Mouse (Mus musculus): ENCODE measurements around the gene Rapgef1. TPM values are rescaled to one million over a fixed set of nuclear protein-coding genes. Genes with fewer than 3 reads are reported as not detected.

The Rapgef1 gene
- polyA plus RNA-seq, 1 experiment from 2014 or later: 13.6 TPM

- no peak overlapping the region for H3K4me2 ChIP-seq (replicated peaks; ENCODE audit: low read depth, low read length)
- no peaks in the 10 kb centered on the region for H3K36me3 ChIP-seq (ENCODE audit: insufficient read depth, low read length)
- 35% methylated on average over 5 of the region's 5 CpGs for WGBS
- ATAC-seq (ENCODE audit: low FRiP score, low TSS enrichment): no peak
- no peaks in the 10 kb centered on the region for H3K9me3 ChIP-seq (ENCODE audit: low read length)
- no peak overlapping the region for H3K4me3 ChIP-seq (ENCODE audit: low read length)
- H3K27ac ChIP-seq (ENCODE audit: low read length): peak overlapping the region; percentile 46; the same call in 1 of the 2 replicates
- peaks cover 18% of the 10 kb centered on the region for H3K4me1 ChIP-seq (ENCODE audit: insufficient read depth, low read length)
- H3K27me3 ChIP-seq (ENCODE audit: insufficient read depth, low read length): no peaks in the 10 kb centered on the region
- H3K9ac ChIP-seq (replicated peaks; ENCODE audit: low read length): no peak overlapping the region
Observed at GRCm38 (mm10) chr2:29639953-29640743, 20.6 kb downstream of the Rapgef1 start.

- ATAC-seq (ENCODE audit: low FRiP score, low TSS enrichment): no peak
- Histone ChIP-seq H3K4me1 (ENCODE audit: insufficient read depth, low read length) (peaks cover 18% of the 10 kb centered on the region), H3K9me3 (ENCODE audit: low read length) (no peaks in the 10 kb centered on the region), H3K4me2 (replicated peaks; ENCODE audit: low read depth, low read length) (no peak overlapping the region), H3K4me3 (ENCODE audit: low read length) (no peak overlapping the region), H3K36me3 (ENCODE audit: insufficient read depth, low read length) (no peaks in the 10 kb centered on the region), H3K27me3 (ENCODE audit: insufficient read depth, low read length) (no peaks in the 10 kb centered on the region), H3K9ac (replicated peaks; ENCODE audit: low read length) (no peak overlapping the region), H3K27ac (ENCODE audit: low read length) (no peak overlapping the region)
- WGBS: 85% methylated on average over 3 of the region's 3 CpGs
Observed at GRCm38 (mm10) chr2:29641707-29642106, 22.2 kb downstream of the Rapgef1 start.

- peak; percentile 67 for ATAC-seq (ENCODE audit: low FRiP score, low TSS enrichment)
- Histone ChIP-seq H3K27me3 (ENCODE audit: insufficient read depth, low read length) (no peaks in the 10 kb centered on the region), H3K9ac (replicated peaks; ENCODE audit: low read length) (no peak overlapping the region; the same call in 1 of the 2 replicates), H3K9me3 (ENCODE audit: low read length) (no peaks in the 10 kb centered on the region), H3K36me3 (ENCODE audit: insufficient read depth, low read length) (no peaks in the 10 kb centered on the region), H3K4me2 (replicated peaks; ENCODE audit: low read depth, low read length) (peak overlapping the region; percentile 7; the same call in 1 of the 2 replicates), H3K27ac (ENCODE audit: low read length) (peak overlapping the region; percentile 22), H3K4me1 (ENCODE audit: insufficient read depth, low read length) (peaks cover 18% of the 10 kb centered on the region), H3K4me3 (ENCODE audit: low read length) (0 out of 2 replicates have a peak overlapping the region, but pooled peaks have one; percentile 17)
- 66% methylated on average over 4 of the region's 4 CpGs for WGBS
Observed at GRCm38 (mm10) chr2:29643418-29643817, 23.9 kb downstream of the Rapgef1 start.

- no peaks in the 10 kb centered on the region for H3K9me3 ChIP-seq (ENCODE audit: low read length)
- no peaks in the 10 kb centered on the region for H3K36me3 ChIP-seq (ENCODE audit: insufficient read depth, low read length)
- no peak overlapping the region for H3K9ac ChIP-seq (replicated peaks; ENCODE audit: low read length)
- no peak for ATAC-seq (ENCODE audit: low FRiP score, low TSS enrichment)
- no peak overlapping the region for H3K4me3 ChIP-seq (ENCODE audit: low read length)
- 0 out of 2 replicates have a peak overlapping the region, but pooled peaks have one; percentile 8 for H3K4me2 ChIP-seq (replicated peaks; ENCODE audit: low read depth, low read length)
- H3K27me3 ChIP-seq (ENCODE audit: insufficient read depth, low read length): no peaks in the 10 kb centered on the region
- H3K4me1 ChIP-seq (ENCODE audit: insufficient read depth, low read length): peaks cover 16% of the 10 kb centered on the region; the same call in 1 of the 2 replicates
- no peak overlapping the region for H3K27ac ChIP-seq (ENCODE audit: low read length)
- WGBS: 74% methylated on average over 4 of the region's 4 CpGs
Observed at GRCm38 (mm10) chr2:29645071-29645628, 25.6 kb downstream of the Rapgef1 start.

- H3K36me3 ChIP-seq (ENCODE audit: insufficient read depth, low read length): no peaks in the 10 kb centered on the region
- no peak overlapping the region for H3K4me2 ChIP-seq (replicated peaks; ENCODE audit: low read depth, low read length)
- ATAC-seq (ENCODE audit: low FRiP score, low TSS enrichment): 0 out of 2 replicates have a peak, but pooled peaks have one; percentile 15
- no peak overlapping the region for H3K9ac ChIP-seq (replicated peaks; ENCODE audit: low read length)
- no peak overlapping the region for H3K4me3 ChIP-seq (ENCODE audit: low read length)
- H3K27me3 ChIP-seq (ENCODE audit: insufficient read depth, low read length): no peaks in the 10 kb centered on the region
- no peak overlapping the region for H3K27ac ChIP-seq (ENCODE audit: low read length)
- 63% methylated on average over 3 of the region's 3 CpGs for WGBS
- peaks cover 16% of the 10 kb centered on the region; the same call in 1 of the 2 replicates for H3K4me1 ChIP-seq (ENCODE audit: insufficient read depth, low read length)
- no peaks in the 10 kb centered on the region for H3K9me3 ChIP-seq (ENCODE audit: low read length)
Observed at GRCm38 (mm10) chr2:29646613-29647012, 27.1 kb downstream of the Rapgef1 start.

GRCm38 (mm10) chr2:29647162-29647561, 27.6 kb downstream of the Rapgef1 start:
- H3K4me2 ChIP-seq (replicated peaks; ENCODE audit: low read depth, low read length): no peak overlapping the region
- no peaks in the 10 kb centered on the region for H3K9me3 ChIP-seq (ENCODE audit: low read length)
- ATAC-seq (ENCODE audit: low FRiP score, low TSS enrichment): no peak
- WGBS: 87% methylated on average over 4 of the region's 4 CpGs
- peaks cover 16% of the 10 kb centered on the region; the same call in 1 of the 2 replicates for H3K4me1 ChIP-seq (ENCODE audit: insufficient read depth, low read length)
- H3K9ac ChIP-seq (replicated peaks; ENCODE audit: low read length): no peak overlapping the region
- no peak overlapping the region for H3K4me3 ChIP-seq (ENCODE audit: low read length)
- no peaks in the 10 kb centered on the region for H3K27me3 ChIP-seq (ENCODE audit: insufficient read depth, low read length)
- H3K36me3 ChIP-seq (ENCODE audit: insufficient read depth, low read length): no peaks in the 10 kb centered on the region
- no peak overlapping the region for H3K27ac ChIP-seq (ENCODE audit: low read length)

- Histone ChIP-seq H3K4me2 (replicated peaks; ENCODE audit: low read depth, low read length) (no peak overlapping the region), H3K9me3 (ENCODE audit: low read length) (no peaks in the 10 kb centered on the region), H3K27me3 (ENCODE audit: insufficient read depth, low read length) (no peaks in the 10 kb centered on the region), H3K27ac (ENCODE audit: low read length) (no peak overlapping the region), H3K4me1 (ENCODE audit: insufficient read depth, low read length) (peaks cover 10% of the 10 kb centered on the region; the same call in 1 of the 2 replicates), H3K4me3 (ENCODE audit: low read length) (no peak overlapping the region), H3K9ac (replicated peaks; ENCODE audit: low read length) (no peak overlapping the region), H3K36me3 (ENCODE audit: insufficient read depth, low read length) (no peaks in the 10 kb centered on the region)
- WGBS: 74% methylated on average over 7 of the region's 7 CpGs
- ATAC-seq (ENCODE audit: low FRiP score, low TSS enrichment): no peak
Observed at GRCm38 (mm10) chr2:29647808-29648207, 28.3 kb downstream of the Rapgef1 start.

- no peak overlapping the region for H3K9ac ChIP-seq (replicated peaks; ENCODE audit: low read length)
- 68% methylated on average over 6 of the region's 6 CpGs for WGBS
- H3K4me1 ChIP-seq (ENCODE audit: insufficient read depth, low read length): peaks cover 3% of the 10 kb centered on the region; the same call in 1 of the 2 replicates
- H3K4me3 ChIP-seq (ENCODE audit: low read length): no peak overlapping the region
- peak overlapping the region; percentile 77 for H3K27ac ChIP-seq (ENCODE audit: low read length)
- no peak overlapping the region for H3K4me2 ChIP-seq (replicated peaks; ENCODE audit: low read depth, low read length)
- no peaks in the 10 kb centered on the region for H3K36me3 ChIP-seq (ENCODE audit: insufficient read depth, low read length)
- H3K27me3 ChIP-seq (ENCODE audit: insufficient read depth, low read length): no peaks in the 10 kb centered on the region
- ATAC-seq (ENCODE audit: low FRiP score, low TSS enrichment): no peak
- H3K9me3 ChIP-seq (ENCODE audit: low read length): no peaks in the 10 kb centered on the region
Observed at GRCm38 (mm10) chr2:29648956-29649794, 29.7 kb downstream of the Rapgef1 start.

- Histone ChIP-seq H3K36me3 (ENCODE audit: insufficient read depth, low read length) (no peaks in the 10 kb centered on the region), H3K9ac (replicated peaks; ENCODE audit: low read length) (no peak overlapping the region), H3K27me3 (ENCODE audit: insufficient read depth, low read length) (no peaks in the 10 kb centered on the region), H3K27ac (ENCODE audit: low read length) (peak overlapping the region; percentile 54), H3K4me2 (replicated peaks; ENCODE audit: low read depth, low read length) (no peak overlapping the region), H3K4me1 (ENCODE audit: insufficient read depth, low read length) (peaks cover 3% of the 10 kb centered on the region; the same call in 1 of the 2 replicates), H3K4me3 (ENCODE audit: low read length) (no peak overlapping the region), H3K9me3 (ENCODE audit: low read length) (no peaks in the 10 kb centered on the region)
- ATAC-seq (ENCODE audit: low FRiP score, low TSS enrichment): no peak
- 81% methylated on average over 10 of the region's 10 CpGs for WGBS
Observed at GRCm38 (mm10) chr2:29649795-29650457, 30.4 kb downstream of the Rapgef1 start.
